Mouse (Mus musculus): ENCODE data around the gene Map1b. TPM values are rescaled to one million over a fixed set of nuclear protein-coding genes. Genes with fewer than 3 reads are reported as not detected.

The Map1b gene
- total RNA-seq, 2 experiments from 2014 or later: 630 to 695 TPM

DNA sequence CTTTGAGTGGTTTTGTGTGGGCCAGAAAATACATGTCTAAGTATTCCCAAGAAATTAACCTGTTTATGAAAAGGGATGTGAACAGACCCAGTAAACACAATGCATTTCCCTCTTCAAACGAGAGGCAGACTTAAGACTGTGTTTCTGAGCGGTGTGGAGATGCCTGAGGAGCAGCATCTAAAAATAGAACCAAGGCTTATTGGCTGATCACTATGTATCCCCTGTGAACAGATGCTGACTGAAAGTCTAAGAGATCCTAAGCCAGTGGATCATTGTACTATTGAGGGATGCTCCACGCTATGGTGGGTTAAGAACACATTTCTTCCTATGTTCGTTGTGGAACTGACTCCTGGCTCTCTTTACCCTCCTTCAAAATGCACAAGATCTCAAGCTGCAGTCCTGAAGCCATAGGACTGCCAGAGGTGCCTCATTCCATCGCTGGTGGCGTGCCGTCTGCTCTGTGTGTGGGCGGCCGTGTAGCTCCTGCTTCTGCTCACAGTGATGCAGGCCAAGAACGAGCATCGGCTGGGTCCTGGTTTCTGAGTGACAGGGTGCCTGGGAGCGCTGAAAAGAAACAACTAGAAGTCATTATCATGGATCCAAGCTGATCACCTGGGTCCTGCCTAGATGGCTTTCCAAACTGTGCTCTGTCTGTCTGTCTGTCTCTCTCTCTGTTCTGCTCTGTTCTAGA, 34.5 kb upstream of the Map1b start:
- TF ChIP-seq CTCF (IDR thresholded peaks at IDR 0.05): no peak
- H3K27ac ChIP-seq: no peak overlapping the region; the same call in 1 of the 2 replicates
- DNase-seq (ENCODE audit: extremely low spot score in 1 of 2, low spot score in 2 of 2): peak; percentile 19 to 20
- intact Hi-C loops (cut with DNase I): no loop called here
- no peak overlapping the region for H3K4me3 ChIP-seq

GRCm38 (mm10) chr13:99550060-99550459, 33.7 kb upstream of the Map1b start:
- Histone ChIP-seq H3K27ac (no peak overlapping the region), H3K4me3 (no peak overlapping the region)
- no peak for DNase-seq (ENCODE audit: extremely low spot score in 1 of 2, low spot score in 2 of 2)
- intact Hi-C loops (cut with DNase I): no loop called here
- TF ChIP-seq CTCF (IDR thresholded peaks at IDR 0.05): no peak

GRCm38 (mm10) chr13:99549584-99549983, 33.2 kb upstream of the Map1b start:
- Histone ChIP-seq H3K27ac (no peak overlapping the region), H3K4me3 (no peak overlapping the region)
- intact Hi-C loops (cut with DNase I): no loop called here
- no peak for DNase-seq (ENCODE audit: extremely low spot score in 1 of 2, low spot score in 2 of 2)
- TF ChIP-seq CTCF (IDR thresholded peaks at IDR 0.05): no peak

DNA sequence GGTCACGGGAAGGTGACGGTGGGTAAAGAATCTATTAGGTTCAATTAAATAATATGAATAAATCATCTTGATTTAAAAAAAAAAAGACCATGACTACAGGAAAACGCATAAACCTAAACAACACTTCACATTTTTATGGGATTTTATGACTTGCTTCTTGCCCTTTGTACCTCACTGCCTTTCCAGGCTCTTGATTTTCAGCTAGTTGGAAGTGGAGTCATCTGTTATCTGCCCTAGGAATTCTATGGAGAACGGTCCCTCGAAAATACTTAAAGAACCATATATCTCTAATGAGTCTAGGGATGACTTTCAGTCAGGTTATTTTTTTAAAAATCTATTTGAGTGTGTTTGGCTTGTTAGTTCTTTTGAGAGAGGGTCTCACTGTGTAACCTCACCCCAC, 30.5 kb upstream of the Map1b start:
- Histone ChIP-seq H3K27ac (no peak overlapping the region), H3K4me3 (no peak overlapping the region)
- intact Hi-C loops (cut with DNase I): no loop called here
- DNase-seq (ENCODE audit: extremely low spot score in 1 of 2, low spot score in 2 of 2): no peak
- TF ChIP-seq CTCF (IDR thresholded peaks at IDR 0.05): no peak

DNA sequence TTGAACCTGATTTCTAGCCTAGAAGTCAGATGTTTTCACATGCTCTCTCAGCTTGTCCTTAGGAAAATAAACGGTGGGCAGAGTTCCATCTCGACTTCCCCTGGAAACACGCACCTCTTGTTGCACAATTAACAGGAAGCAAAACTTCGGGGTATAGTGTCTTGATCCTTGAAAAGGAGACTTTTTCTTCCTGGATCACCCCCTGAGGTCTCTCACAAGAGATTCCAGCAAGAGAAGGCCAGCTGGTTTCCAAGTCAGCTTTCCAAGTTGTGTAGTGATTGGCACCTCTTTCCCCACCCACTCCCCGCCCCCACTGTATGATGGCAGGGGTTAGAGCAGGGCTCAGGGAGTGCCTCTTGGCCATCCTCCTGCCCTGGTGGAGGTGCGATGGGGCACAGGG, 28.9 kb upstream of the Map1b start:
- no peak for DNase-seq (ENCODE audit: extremely low spot score in 1 of 2, low spot score in 2 of 2)
- H3K4me3 ChIP-seq: no peak overlapping the region
- TF ChIP-seq CTCF (IDR thresholded peaks at IDR 0.05): no peak
- intact Hi-C loops (cut with DNase I): no loop called here
- H3K27ac ChIP-seq: no peak overlapping the region

GRCm38 (mm10) chr13:99541429-99542267, 25.3 kb upstream of the Map1b start:
- H3K27ac ChIP-seq: no peak overlapping the region
- H3K4me3 ChIP-seq: peak overlapping the region; percentile 7; the same call in 1 of the 2 replicates
- DNase-seq (ENCODE audit: extremely low spot score in 1 of 2, low spot score in 2 of 2): no peak
- no peak for TF ChIP-seq CTCF (IDR thresholded peaks at IDR 0.05)
- intact Hi-C loops (cut with DNase I): no loop called here

DNA sequence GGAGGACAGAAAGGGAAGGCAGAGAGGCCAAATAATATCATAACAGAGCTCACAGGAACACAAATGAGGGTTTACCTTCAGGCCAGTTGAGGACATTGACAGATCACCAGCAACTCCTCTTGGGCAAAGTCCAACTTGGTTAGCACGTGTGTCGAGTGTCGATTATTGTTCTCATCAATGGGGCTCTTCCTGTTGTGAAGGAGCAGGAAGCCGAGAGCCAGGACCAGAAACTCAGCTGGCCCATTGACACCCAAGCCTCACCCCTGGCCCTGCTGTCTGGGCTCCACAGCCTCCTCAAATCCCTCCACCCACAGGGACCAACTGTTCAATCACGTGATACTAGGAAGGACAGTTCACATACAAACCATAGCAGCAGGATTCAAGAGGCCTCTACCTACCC, 22.9 kb upstream of the Map1b start:
- no peak overlapping the region for H3K4me3 ChIP-seq
- intact Hi-C loops (cut with DNase I): no loop called here
- no peak for DNase-seq (ENCODE audit: extremely low spot score in 1 of 2, low spot score in 2 of 2)
- H3K27ac ChIP-seq: no peak overlapping the region
- no peak for TF ChIP-seq CTCF (IDR thresholded peaks at IDR 0.05)

- intact Hi-C loops (cut with DNase I): no loop called here
- no peak overlapping the region for H3K27ac ChIP-seq
- no peak overlapping the region for H3K4me3 ChIP-seq
- TF ChIP-seq CTCF (IDR thresholded peaks at IDR 0.05): no peak
- DNase-seq (ENCODE audit: extremely low spot score in 1 of 2, low spot score in 2 of 2): no peak
Measured at GRCm38 (mm10) chr13:99538851-99539250, 22.5 kb upstream of the Map1b start.

GRCm38 (mm10) chr13:99537908-99538513, 21.7 kb upstream of the Map1b start:
- H3K4me3 ChIP-seq: no peak overlapping the region
- intact Hi-C loops (cut with DNase I): no loop called here
- H3K27ac ChIP-seq: no peak overlapping the region
- no peak for TF ChIP-seq CTCF (IDR thresholded peaks at IDR 0.05)
- DNase-seq (ENCODE audit: extremely low spot score in 1 of 2, low spot score in 2 of 2): no peak

DNA sequence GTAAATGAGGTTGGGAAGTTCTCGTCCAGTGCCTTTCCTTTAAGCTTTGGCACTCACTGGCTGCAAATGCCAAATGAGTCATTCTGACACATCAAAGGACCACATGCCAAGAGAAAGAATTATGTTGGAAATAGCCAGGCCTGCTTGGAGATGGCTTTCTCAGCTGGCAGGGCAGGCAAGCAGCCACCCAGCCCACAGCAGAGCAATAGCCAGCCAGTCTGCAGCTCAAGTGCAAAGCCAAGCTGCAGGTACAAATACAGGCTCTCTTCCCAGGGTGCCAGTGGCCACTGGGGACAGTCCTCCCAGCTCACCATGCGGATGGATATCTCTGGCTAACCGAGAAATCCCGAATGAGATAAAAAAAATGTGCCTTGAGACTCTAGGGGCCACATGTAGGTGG, 12.1 kb upstream of the Map1b start:
- intact Hi-C loops (cut with DNase I): no loop called here

DNA sequence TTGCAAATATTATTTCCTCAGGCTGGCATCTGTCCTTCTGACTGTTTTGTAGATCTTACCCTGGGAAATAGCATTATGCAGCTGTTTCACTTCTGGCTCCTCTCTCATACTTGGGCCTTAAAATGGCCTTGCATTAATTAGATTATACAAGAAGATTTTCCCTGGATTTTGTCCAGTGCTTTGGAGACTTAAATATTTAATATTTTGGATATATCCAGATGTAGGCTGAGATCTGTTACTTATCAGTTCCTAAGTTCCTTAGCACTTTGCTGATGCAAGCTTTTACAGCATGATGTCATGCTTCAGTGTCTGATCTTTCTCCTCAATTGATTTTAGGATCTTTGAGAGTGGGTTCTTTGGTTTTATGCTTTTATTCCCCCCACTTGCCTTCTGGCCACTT, 11.6 kb upstream of the Map1b start:
- intact Hi-C loops (cut with DNase I): no loop called here
- no peak for DNase-seq (ENCODE audit: extremely low spot score in 1 of 2, low spot score in 2 of 2)
- Histone ChIP-seq H3K27ac (no peak overlapping the region), H3K4me3 (no peak overlapping the region)
- no peak for TF ChIP-seq CTCF (IDR thresholded peaks at IDR 0.05)

More for the DNA sequence above, 12.1 kb upstream of the Map1b start:
- H3K4me3 ChIP-seq: no peak overlapping the region
- H3K27ac ChIP-seq: no peak overlapping the region
- DNase-seq (ENCODE audit: extremely low spot score in 1 of 2, low spot score in 2 of 2): no peak
- no peak; the same call in 1 of the 2 replicates for TF ChIP-seq CTCF (IDR thresholded peaks at IDR 0.05)

- Histone ChIP-seq H3K4me3 (no peak overlapping the region), H3K27ac (no peak overlapping the region)
- DNase-seq (ENCODE audit: extremely low spot score in 1 of 2, low spot score in 2 of 2): no peak
- no peak for TF ChIP-seq CTCF (IDR thresholded peaks at IDR 0.05)
- intact Hi-C loops (cut with DNase I): no loop called here
Measured at GRCm38 (mm10) chr13:99525491-99525890, 9.2 kb upstream of the Map1b start.
